Mouse (Mus musculus) right cerebral cortex, postnatal 4 days (tissue): ENCODE results near the gene Olfr1418.
A peak's percentile ranks its signal among the peaks of the same experiment; 100 is the strongest.
"Not testable (repeated sequence)": the region's sequence is repeated elsewhere in the genome, so short reads cannot be mapped to it uniquely, and the experiment has no call there.

ENCODE experiments used
- DNase-seq: peaks from one replicate; pipeline ENCODE4 v3.0.0-alpha.2; 2022

The Olfr1418 gene

GRCm38 (mm10) chr19:11860966-11861365, at the start of gene Olfr1418:
Gene Olfr1418, minus strand, starts transcription at chr19:11861066.
- DNase-seq: no peak

- DNase-seq: no peak
Observed at GRCm38 (mm10) chr19:11886265-11886664, 25.4 kb upstream of the Olfr1418 start, which contains the start of gene Olfr1420. Gene Olfr1420, plus strand, starts transcription at chr19:11886565.

- not testable (repeated sequence) for DNase-seq
Observed at GRCm38 (mm10) chr19:11878404-11878803, 17.5 kb upstream of the Olfr1418 start.

GRCm38 (mm10) chr19:11875006-11875405, 14.1 kb upstream of the Olfr1418 start, which contains the start of gene Olfr1419:
Gene Olfr1419, minus strand, starts transcription at chr19:11875106.
- DNase-seq: no peak

- DNase-seq: no peak
Observed at GRCm38 (mm10) chr19:11867837-11868236, 7.0 kb upstream of the Olfr1418 start.

- DNase-seq: no peak
Observed at GRCm38 (mm10) chr19:11856506-11856905, 4.4 kb downstream of the Olfr1418 start.

- no peak for DNase-seq
Observed at GRCm38 (mm10) chr19:11854821-11855220, 6.0 kb downstream of the Olfr1418 start.

- no peak for DNase-seq
Observed at GRCm38 (mm10) chr19:11852652-11853051, 8.2 kb downstream of the Olfr1418 start.

GRCm38 (mm10) chr19:11846333-11846732, 14.5 kb downstream of the Olfr1418 start:
- DNase-seq: no peak

- no peak for DNase-seq
Observed at GRCm38 (mm10) chr19:11839119-11839518, 21.7 kb downstream of the Olfr1418 start, which contains the start of gene Olfr1417. Gene Olfr1417, minus strand, starts transcription at chr19:11839219.

- no peak for DNase-seq
Observed at GRCm38 (mm10) chr19:11823346-11824065, 37.4 kb downstream of the Olfr1418 start.

- DNase-seq: no peak
Observed at GRCm38 (mm10) chr19:11820211-11820610, 40.7 kb downstream of the Olfr1418 start.

- DNase-seq: peak; percentile 82
Observed at GRCm38 (mm10) chr19:11819800-11820199, 41.1 kb downstream of the Olfr1418 start.

GRCm38 (mm10) chr19:11819143-11819700, 41.6 kb downstream of the Olfr1418 start, which contains the start of gene Stx3:
Gene Stx3, minus strand, starts transcription at chr19:11819403.
- DNase-seq: peak; percentile 6

- DNase-seq: peak; percentile 40
Observed at GRCm38 (mm10) chr19:11818199-11819142, 42.4 kb downstream of the Olfr1418 start.

GRCm38 (mm10) chr19:11817586-11817985, 43.3 kb downstream of the Olfr1418 start:
- DNase-seq: no peak

- DNase-seq: no peak
Observed at GRCm38 (mm10) chr19:11816706-11817105, 44.2 kb downstream of the Olfr1418 start.

- no peak for DNase-seq
Observed at GRCm38 (mm10) chr19:11814742-11815333, 46.0 kb downstream of the Olfr1418 start.

GRCm38 (mm10) chr19:11813649-11814048, 47.2 kb downstream of the Olfr1418 start:
- no peak for DNase-seq

GRCm38 (mm10) chr19:11813136-11813535, 47.7 kb downstream of the Olfr1418 start:
- DNase-seq: no peak

GRCm38 (mm10) chr19:11811688-11812365, 49.0 kb downstream of the Olfr1418 start:
- DNase-seq: no peak

GRCm38 (mm10) chr19:11810856-11811255, 50.0 kb downstream of the Olfr1418 start:
- DNase-seq: no peak
